Mouse (Mus musculus): ENCODE results near the gene Olfr970.
"Not testable (repeated sequence)": the region's sequence is repeated elsewhere in the genome, so short reads cannot be mapped to it uniquely, and the experiment has no call there.

The Olfr970 gene

GRCm38 (mm10) chr9:39808560-39808959 lies at the start of gene Olfr970:
Olfr970 (plus strand) TSS chr9:39808860.
- DNase-seq = no peak

GRCm38 (mm10) chr9:39783153-39783552 lies 25.5 kb upstream of the Olfr970 start, which contains the start of gene Olfr968:
Olfr968 (minus strand) TSS chr9:39783253.
- DNase-seq = no peak

GRCm38 (mm10) chr9:39790558-39790957 lies 18.1 kb upstream of the Olfr970 start, which contains the start of gene Olfr969:
Olfr969 (plus strand) TSS chr9:39790945.
- DNase-seq = no peak

GRCm38 (mm10) chr9:39836576-39836975 lies 27.9 kb downstream of the Olfr970 start, which contains the start of gene Olfr971:
Olfr971 (plus strand) TSS chr9:39836876.
- DNase-seq = not testable (repeated sequence)

- DNase-seq = no peak
These were observed 57.5 kb downstream of the Olfr970 start, which contains the start of gene Olfr972 for GRCm38 (mm10) chr9:39866122-39866521. Olfr972 (plus strand) TSS chr9:39866422.
